Mouse (Mus musculus) megakaryocyte progenitor cell, adult 5-6 weeks (primary cell): ENCODE results near the gene Ccdc93. TPM values are rescaled to one million over a fixed set of nuclear protein-coding genes. Genes with fewer than 3 reads are reported as not detected.
A peak's percentile ranks its signal among the peaks of the same experiment; 100 is the strongest.

Source experiments
- ATAC-seq: replicated peaks from 2 replicates; pipeline ENCODE4 v1.8.0; 2016; ENCODE audit warnings: mild to moderate bottlenecking, moderate TSS enrichment, inconsistent platforms; ENCODE audit not compliant: poor library complexity
- total RNA-seq, 2 experiments: library from RNA; stranded (forward) in 1 of 2; stranded (reverse) in 1 of 2; fragments of 157-497, 149-512 nt in 1 of 2; fragments of 200-1000 nt in 1 of 2; gene quantifications; 2 replicates each; pipeline versions ENCODE4 v1.2.3 to v1.2.4; 2015 to 2017

Ccdc93 gene
- total RNA-seq, 2 experiments from 2014 or later = 17.0 to 26.3 TPM

DNA sequence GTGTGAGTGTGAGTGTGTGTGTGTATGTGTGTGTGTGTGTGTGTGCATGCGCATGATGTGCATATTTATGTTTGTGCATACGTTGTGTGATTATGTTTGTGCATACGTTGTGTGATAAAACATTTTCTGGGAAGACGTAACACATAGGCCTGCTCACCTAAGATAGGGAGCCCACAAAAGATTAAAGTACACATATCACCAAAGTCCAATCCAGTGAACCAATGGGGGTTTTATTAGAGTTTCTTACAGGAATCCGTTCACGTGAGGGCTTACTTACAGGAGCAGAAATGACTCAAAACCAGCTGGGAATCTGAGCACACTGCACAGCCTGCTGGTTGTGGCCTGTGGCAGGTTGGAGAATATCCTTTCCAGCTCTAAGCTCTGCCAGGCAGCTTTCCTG is 13.3 kb downstream of the Ccdc93 start:
- ATAC-seq = peak; percentile 54

DNA sequence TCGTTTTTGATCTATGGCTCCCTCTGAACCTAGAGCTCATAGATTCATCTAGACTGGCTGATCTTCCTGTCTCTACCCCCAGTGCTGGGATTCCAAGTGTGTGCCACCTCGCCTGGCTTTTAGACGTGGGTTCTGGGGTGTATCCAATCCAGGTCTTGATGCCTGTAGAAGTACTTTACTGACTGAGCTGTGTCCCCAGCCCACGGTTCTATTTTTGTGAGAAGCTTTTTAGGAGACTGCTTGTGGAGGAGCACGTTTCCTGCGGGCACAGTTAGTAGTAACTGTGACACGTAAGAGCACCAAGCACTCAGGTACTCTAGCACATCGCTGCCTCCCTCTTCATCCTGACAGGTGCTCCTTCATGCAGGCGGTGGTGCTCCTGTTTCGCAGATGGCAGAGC is 16.4 kb downstream of the Ccdc93 start:
- ATAC-seq = no peak

DNA sequence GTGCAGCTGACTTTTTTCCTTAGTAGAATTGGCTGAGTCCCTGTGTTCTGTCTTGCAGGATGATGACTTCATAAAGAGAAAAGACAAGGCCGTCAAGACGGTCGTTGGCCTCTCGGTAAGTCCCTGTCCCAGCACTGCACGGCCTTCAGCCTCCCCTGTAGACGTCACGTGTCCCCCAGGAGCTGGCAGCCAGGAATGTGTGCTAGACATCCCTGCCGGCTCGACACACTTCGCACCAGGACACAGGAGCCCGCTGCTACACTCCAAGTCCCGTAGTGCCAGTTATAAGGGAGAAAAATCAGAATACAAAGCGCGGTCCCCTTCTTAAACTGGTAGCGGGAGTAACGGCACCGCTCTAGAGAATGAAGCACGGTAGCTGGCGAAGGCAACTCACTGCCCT is 17.3 kb downstream of the Ccdc93 start:
- no peak for ATAC-seq

DNA sequence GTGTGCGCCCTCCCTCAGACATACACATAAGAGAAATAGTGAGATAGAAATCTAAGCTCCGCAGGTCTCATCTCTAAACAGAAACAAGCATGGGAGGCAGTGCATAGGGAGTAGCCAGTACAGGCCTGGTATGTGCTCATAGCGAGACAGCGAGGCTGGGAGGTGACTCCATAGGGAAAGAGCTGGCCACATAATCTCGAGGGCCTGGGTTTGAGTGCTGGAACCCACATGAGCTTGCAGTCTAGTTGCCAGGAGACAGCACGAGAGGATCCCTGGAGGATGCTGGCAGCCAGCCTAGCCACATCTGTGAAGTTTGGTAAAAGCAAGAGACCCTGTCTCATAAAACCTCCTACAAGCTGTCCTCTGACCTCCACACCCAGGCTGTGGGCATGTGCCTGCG is 20.2 kb downstream of the Ccdc93 start:
- no peak for ATAC-seq

DNA sequence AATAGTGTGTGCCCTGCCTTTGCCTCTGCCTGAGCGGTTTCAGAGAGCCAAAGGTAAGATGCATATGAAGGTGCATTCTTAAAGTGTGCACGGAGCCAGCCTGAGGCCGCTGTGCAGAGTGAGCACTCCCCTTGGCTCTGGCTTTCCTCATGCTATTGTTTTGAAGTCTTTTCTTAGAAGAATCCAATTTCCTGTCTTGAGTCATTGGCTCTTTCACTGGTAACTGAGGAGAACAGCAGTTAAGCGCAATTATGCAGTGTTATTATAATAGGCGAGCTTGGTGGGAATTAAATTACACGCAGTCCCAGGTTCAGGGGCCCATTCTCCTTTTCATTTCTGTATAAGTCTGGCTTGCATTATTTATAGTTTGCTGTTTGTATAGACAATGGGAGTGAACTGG is 21.6 kb downstream of the Ccdc93 start:
- ATAC-seq = no peak

DNA sequence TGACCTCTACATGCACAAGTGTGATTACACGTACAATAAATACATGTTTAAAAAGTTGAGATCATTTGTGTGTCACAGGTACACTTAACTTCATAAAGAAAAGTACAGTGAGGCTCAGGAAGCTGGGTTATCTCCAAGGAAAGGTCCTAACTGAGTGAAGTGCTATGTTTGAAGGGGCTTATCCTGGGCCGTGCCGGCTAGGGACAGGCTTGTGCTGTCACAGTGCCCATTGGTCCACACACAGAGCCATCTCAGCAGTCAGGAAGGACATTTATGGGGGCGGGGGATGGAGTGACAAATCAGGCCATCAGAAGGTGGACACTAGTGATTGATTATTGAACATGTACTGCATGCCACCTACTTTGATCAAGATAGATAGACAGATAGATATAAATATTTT is 22.2 kb downstream of the Ccdc93 start:
- no peak for ATAC-seq

DNA sequence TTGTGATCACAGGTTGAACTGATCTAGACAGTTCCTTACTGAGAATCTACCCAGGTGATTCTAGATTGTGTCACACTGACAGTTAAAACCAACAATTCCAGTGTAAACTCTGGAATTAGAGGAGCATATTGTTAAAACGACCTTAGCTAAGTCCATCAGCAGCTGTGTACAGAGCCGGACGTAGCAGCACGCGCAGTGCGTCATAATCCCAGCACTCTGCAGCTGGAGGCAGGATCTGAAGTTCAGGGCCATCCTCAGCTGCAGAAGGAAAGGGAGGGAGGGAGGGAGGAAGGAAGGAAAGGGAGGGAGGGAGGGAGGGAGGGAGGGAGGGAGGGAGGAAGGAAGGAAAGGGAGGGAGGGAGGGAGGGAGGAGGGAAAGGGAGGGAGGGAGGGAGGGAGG is 24.1 kb downstream of the Ccdc93 start:
- no peak for ATAC-seq

DNA sequence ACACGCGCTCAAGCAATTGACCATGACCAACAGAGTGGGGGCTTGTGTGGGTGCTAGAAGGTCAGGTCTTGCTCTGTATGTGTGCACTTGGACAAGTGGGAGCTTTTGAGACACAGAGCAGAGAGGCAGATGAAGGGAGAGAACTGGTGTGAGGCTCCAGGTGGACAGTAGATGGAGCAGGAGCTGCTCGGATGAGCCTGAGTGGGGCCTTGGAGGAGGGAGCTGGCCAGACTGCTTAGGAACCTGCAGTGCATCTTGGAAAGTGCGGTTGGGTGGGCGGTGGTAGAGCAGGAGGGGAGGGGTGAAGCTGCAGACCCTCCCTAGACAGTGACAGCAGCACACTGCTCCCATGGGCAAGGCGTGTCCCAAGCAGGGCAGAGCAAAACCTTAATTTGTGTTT is 29.2 kb downstream of the Ccdc93 start:
- peak; percentile 38; the same call in 1 of the 2 replicates for ATAC-seq

DNA sequence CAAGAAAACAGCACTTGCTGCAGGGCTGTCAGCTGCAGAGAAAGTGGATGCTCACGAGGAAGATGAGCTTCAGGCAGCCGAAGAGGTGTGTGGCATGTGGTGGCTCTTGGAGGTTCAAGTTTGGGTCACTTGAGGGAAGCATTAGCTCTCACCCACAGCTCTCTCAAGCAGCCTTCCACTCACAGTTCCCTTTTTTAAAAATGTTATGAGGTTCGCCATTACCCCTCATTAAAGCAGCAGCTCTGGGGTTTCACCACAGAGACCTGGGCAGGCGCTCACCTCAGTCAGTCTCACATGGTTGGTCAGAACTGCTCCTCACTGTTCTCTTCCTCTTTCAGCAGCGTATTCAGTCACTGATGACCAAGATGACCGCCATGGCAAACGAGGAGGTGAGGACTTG is 31.0 kb downstream of the Ccdc93 start:
- ATAC-seq = peak; percentile 49

DNA sequence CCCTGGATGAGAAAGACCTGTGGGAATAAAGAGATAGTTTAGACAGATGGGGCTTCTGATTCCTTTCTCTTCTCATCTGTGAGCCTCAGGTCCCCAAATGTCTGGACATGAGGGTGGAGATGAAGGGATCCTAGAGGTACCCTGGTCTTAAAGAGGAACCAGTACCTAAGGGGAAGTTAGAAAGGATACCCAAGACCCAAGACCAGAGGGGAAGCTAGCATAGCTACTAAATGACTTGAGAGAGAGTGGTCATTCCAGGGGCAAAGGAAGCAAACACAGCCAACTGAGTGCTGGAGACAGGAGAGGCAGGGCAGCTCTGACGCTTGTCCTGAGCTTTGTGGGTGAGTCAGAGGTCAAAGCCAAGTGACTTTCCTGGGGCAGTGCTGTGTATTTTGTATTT is 31.8 kb downstream of the Ccdc93 start:
- ATAC-seq = peak; percentile 36; the same call in 1 of the 2 replicates

DNA sequence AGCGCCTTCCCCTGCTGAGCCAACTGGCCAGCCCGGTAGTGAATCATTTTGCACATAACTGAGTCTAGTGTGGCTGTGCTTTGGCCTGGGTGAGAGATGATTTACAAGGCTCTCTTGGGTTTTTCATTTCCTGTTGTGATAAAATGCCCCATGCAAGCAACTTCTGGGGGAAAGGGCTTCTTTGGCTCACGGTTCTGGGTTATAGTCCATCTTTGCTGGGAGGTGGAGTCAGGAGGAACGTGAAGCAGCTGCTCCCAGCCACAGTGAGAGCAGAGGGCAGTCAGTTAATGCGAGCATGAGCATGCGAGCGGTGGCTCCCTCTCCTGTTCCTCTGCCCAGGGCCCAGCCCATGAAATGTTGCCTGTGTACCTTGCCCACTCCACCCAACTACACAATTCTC is 33.0 kb downstream of the Ccdc93 start:
- no peak for ATAC-seq

DNA sequence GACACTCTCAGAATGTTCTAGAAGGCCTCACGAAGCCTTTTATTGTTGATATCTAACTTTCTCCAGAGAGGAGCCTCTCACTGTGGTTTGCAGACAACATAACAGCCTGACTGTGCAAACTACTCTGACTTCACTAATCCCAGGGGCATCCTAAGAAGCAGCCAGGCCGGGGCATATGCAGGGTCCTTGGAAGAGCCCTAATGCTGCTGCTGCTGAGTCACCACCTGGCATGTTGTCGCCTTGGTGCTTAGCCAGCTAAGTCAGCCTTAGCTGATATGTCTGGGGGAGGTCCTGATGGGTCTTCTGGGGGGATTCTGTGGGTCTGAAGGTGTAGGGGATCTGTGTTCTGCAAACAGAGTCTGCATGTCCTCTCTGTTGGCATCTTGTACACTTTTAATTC is 35.4 kb downstream of the Ccdc93 start:
- ATAC-seq = no peak

DNA sequence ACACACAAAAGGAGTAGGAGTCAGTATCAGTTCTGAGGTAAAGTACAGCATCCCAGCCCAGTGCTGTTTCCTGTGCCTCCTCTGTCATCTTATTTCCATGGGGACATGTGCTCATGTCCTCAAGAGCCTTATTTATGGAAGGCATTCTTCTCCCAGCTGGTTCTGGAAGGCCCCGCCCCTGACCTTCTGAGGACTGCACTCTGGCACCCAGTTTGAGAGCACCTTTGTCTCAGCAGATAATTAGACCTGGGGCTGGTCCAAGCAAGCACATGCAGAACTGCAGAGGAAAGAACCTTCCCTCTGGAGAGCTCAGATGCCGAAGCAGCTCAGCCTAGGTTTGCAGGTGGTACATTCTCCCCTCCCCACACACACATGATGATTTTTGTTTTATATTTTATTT is 37.4 kb downstream of the Ccdc93 start:
- no peak for ATAC-seq

DNA sequence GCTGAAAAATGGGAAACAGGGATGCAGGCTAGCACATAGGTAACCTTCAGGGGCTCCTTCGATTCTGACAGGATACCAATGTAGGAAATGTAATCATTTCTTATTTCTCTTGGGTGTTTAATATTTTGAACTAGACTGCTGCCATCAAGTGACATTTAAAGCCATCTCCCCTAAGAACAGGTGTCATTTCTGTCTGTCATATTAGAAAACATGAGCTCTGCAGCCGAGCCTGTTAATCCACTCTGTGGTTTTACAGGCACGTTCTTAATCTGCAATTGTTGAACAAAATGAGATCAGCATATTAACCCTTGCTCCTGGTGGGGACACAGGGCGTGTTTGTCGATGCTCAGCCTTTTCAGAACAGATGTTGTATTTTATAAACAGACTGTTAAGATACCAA is 40.7 kb downstream of the Ccdc93 start:
- ATAC-seq = peak; percentile 30

DNA sequence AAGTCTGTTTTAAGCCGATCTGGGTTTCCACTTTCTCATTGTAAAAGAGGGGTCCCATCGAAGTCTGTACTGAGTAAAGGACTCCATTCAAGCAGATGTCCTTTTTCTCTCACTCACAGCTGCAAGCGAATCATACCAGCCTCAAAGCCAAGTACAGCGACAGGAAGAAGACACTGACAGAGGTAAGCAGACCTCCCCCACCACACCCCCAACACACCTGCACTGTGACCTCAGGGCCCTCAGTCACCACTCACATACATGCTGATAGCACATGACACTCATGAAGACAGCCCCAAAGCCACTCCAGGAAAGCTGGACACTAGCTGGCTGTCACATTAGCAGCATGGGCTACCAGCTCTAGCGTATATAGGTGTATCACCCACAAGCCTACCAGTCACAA is 46.9 kb downstream of the Ccdc93 start:
- no peak for ATAC-seq

DNA sequence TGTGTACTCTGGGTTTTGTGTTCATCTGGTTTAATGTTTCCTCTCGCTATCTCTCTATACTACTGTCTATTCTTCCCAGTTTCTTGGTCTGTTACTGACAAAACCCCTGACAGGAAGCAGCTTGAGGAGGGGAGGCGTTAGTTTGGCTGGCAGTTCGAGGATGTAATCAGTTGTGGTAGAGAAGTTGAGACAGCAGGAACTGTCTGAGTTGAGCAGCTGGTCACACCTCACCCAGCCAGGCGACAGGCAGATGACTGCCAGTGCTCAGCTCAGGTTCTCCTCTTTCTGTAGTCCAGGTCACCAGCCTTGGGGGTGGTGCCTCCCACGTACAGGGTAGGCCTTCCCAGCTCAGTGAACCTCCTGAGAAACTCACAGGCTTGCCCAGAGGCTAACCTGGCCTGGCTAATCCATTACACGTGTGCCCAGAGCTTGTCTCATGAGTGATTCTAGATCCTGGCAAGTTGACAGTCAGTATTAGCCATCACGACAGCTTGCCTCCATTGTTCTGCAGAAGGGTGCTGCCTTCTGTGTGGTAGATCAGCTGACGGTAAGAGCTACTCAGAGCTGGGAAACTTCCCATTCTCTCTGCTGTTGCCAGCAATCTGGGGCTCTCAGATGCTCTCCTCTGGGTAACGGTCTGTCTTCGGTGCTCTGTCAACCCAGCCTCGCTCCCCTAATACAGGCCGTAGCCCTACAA is 47.6 kb downstream of the Ccdc93 start:
- ATAC-seq = peak; percentile 91

DNA sequence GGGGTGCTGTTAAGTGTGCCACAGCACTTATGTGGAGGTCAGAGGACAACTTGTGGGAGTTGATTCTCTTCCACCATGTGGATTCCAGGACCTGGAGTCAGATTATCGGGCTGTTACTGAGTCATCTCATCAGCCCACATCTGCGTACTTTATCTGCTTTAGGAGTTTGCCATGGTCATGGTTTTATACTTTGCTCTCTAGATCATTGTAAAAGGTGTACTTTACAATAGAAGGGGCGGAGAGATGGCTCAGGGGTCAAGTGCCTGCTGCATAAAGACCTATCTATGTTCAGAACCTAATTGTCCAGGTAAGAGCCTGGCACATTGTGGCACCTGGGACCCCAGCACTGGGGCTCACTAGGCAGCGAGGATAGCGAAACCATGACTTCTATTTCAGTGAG is 48.6 kb downstream of the Ccdc93 start:
- ATAC-seq = no peak

DNA sequence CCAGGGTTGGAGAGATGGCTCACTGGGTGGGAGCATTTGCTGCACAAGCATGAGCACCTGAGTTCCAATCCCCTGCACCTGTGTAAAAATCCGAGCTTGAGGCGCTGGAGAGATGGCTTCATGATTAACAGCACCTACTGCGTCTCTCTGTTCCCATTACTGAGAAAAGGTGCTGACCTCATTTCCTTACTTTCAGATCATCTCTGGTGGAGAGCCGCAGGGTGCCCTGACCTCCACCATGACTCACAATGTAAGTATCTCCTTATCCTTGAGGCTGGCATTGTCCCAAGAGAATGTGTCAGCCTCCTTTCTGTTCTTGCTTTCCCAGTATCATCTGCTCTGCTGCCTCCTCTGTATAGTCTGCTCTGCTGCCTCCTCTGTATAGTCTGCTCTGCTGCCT is 52.2 kb downstream of the Ccdc93 start:
- ATAC-seq = no peak

DNA sequence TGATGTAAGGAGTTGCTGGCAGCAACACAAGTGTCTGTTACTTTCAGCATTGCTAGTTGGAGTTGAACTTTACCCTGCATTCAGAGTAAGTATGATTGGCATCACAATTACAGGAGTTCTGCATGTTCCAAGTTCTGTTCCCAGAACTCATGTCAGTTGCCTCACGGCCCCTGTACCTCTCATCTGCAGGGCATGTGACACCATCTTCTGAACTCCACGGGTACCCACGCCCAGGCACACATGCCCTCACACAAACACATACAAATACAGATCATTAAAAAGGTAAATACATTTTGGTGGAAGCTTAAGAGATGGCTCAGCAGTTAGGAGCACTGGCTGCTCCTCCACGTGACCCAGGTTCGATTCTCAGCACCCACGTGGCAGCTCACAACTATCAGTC is 56.0 kb downstream of the Ccdc93 start:
- ATAC-seq = no peak

DNA sequence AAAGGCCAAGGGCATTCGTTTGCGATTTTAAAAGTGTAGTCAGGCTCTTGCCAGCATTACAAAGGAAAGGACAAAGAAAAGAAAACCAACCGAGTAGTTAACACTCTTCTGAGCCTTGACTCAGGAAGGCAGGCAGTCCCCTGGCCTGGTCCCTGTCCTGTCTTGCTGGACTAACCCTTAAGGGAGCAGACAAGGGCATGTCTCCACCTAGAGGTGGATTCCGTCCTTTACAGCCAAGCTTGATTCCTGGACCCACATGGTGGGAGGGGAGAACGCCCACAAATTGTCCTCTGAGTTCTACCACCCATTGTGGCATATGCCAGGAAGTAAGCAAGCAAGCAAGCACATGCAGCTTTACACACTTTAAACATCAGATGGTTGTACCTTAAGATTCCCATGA is 59.4 kb downstream of the Ccdc93 start:
- ATAC-seq = peak; percentile 97

DNA sequence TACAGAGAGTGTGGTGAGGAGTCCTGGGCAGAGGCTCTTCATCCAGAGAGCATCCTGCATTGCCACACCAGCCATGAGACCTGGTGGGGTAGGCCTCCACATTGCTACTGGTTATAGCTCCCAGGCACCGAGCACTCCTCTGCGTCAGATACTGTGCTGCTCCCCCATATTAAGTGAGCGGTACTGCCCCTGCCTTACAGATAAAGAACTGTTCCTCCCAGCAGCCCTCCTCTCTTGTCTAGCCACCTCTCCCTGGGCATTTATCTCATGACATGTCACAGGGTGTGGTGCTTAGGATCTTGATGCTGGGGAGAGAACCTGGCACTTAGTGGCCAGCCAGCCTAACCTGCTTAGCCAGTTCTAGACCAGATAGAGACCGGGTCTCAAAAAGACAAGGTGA is 66.2 kb downstream of the Ccdc93 start:
- peak; percentile 47 for ATAC-seq

DNA sequence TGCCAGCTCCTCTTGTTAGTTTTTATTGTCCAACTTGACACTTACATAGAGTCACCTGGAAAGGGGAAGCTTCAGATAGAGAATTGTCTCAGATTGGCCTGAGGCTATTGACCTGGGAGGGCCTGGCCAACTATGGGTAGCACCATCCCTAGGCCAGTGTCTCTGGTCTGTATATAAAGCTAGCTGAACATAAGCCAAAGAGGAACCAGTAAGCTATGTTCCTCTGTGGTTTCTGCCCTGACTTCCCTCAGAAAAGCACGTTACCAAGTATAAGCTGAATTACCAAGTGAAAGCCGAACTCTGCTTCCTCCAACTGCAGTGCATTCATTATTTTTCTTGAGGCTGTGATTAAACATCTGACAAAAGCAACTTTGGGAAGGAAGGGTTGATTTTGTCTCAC is 77.9 kb downstream of the Ccdc93 start:
- peak; percentile 80 for ATAC-seq

DNA sequence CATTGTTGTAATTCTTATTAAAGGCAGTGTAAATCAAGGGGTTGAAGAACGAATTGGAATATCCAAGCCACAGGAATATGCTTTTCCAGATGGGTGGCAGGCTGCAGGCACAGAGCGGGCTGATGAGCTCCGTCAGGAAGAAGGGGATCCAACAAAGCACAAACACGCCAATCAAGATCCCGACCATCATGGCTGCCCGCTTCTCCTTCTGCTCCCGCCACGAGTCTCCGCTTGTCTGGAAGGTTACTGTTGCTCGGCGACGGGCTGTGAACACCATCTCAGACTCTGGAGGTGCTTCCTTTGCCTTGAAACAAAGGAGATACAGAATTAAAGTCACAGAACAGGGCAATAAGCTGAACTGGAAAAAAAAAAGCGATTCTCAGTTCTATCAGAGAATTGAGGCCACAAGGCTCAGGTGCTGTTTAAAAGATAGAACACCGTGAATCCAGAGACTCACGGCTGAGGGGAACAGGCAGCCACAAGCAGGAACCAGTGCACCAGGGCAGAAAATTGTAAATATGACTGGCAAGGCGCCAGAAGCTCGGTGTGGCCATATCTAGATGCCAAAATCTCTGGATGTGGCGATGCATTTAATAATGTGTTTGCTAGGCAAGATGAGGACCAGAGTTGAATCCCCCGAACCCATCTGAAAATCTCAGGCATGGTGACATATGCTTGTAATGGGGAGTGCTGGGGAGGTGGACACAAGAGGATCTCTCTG is 79.7 kb downstream of the Ccdc93 start:
- no peak for ATAC-seq
